Mouse (Mus musculus): ENCODE data around the gene Megf6.

The Megf6 gene

GRCm38 (mm10) chr4:154211459-154211858 is 40.9 kb downstream of the Megf6 start:
- DNase-seq (ENCODE audit: low read depth, low spot score): no peak

DNA sequence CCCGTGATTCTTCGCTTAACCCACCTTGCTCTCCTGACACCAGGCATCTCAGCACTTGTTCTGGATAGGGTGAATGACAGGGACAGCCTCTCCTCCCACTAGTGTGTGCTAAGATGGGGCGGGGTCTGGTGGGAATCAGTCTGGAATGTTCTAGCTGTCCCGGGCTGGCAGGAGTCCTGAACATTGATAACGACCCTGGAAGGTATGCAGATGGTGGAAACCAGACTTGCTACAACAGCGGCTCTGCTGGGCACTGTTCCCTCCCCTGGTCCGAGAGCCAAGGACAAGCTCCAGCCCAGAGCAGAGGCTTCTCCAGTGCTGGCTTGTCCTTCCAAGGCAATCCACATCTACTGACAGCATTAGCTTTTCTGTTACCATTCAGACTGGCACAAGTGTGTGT is 43.1 kb downstream of the Megf6 start:
- DNase-seq (ENCODE audit: low read depth, low spot score): no peak

- no peak for DNase-seq (ENCODE audit: low read depth, low spot score)
Observed at GRCm38 (mm10) chr4:154214075-154214474, 43.5 kb downstream of the Megf6 start.

- no peak for DNase-seq (ENCODE audit: low read depth, low spot score)
Observed at GRCm38 (mm10) chr4:154217711-154218350, 47.3 kb downstream of the Megf6 start.

DNA sequence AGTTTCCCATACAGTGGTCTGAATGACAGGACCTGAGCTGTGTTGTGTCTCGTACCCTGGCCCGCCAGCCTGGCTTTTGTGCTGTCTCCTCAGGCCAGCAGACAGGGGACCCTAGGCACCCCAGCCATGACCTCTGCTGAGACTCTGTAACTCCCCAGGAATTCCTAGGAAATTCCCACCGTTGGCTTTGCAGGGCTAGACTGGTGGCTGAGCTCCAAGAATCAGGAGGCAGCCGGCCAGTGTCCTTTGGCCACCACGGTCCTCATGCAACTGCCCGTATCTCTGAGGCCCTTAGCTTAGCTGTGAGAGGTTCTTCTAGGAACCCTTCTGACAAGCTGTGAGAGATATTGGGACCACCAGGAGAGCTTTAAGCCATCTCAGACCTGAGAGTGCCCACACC is 52.2 kb downstream of the Megf6 start:
- no peak for DNase-seq (ENCODE audit: low read depth, low spot score)

DNA sequence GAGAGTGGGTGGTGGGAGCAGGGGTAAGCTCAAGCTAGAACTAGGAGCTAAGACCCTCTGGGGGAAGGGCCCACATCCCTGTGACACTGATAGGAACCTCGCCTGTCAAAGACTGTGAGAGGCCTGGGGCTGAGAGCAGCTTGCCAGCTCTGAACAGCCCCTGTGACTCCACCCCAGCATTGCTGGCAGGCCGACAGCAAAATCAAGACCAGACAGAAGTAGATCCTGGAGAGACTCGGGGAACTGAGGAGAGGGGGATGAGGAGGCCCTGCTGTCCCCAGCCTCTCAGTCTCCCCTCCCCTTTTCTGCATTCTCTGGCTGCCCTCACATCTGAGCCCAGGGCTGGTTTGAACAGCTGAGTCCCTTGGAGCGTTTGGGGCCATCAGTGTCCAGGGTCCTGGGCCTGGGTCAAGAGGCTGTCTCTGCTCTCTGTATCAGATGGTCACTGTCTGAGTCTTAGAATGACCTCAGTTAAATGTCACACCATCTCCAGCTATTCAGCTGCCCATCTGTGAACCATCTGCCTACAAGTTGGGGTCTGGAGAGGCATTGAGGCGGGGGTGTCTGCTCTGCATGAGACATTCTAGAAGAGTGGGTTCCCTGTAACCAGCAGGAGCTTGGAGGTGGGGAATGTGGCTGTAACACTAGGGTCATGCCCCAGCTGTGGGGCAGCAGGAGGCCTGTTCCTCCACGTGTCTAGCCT is 53.9 kb downstream of the Megf6 start:
- DNase-seq (ENCODE audit: low read depth, low spot score): no peak

GRCm38 (mm10) chr4:154224970-154225309 is 54.4 kb downstream of the Megf6 start:
- no peak for DNase-seq (ENCODE audit: low read depth, low spot score)

GRCm38 (mm10) chr4:154226678-154227077 is 56.1 kb downstream of the Megf6 start:
- no peak for DNase-seq (ENCODE audit: low read depth, low spot score)

DNA sequence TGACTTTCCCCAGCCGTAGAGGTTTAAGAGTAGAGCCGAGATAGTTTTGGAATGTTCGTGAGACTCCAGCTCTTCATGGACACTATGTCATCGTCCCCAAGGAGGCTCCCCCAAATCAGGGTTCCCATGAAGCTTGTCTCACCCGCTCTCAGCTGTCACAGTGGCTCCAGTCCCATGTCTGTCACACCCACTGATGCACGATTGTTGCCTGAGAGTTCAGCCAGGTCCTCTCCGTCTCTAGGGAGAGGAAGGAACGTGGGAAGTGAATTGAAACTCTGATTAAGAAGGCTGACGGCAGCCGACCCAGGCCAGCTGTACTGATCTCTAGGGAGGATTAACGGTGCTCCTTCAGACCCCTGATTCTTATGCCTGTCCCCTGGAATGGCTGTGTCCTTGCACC is 57.8 kb downstream of the Megf6 start:
- DNase-seq (ENCODE audit: low read depth, low spot score): no peak

GRCm38 (mm10) chr4:154229569-154229968 is 59.0 kb downstream of the Megf6 start:
- no peak for DNase-seq (ENCODE audit: low read depth, low spot score)

GRCm38 (mm10) chr4:154231380-154231779 is 60.9 kb downstream of the Megf6 start:
- no peak for DNase-seq (ENCODE audit: low read depth, low spot score)

GRCm38 (mm10) chr4:154232295-154232694 is 61.8 kb downstream of the Megf6 start:
- DNase-seq (ENCODE audit: low read depth, low spot score): no peak

DNA sequence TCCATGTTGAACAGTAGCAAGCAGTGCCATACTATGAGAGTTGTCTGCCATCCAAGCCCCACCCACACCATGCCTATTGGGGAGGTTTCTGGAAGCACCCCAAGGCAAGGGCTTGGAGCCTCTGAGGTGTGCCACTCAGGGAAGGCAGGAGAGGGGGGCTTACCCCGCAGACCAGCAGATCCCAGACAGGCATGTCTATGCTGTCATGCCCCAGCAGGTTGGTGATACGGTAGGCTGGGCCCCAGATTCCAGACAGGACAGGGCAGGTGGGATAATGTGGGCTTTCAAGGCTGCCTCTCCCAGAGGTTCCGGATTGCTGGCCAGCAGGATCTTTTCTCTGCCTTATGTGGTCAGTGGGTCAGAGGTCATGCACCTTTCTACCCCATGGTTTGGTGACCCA is 65.5 kb downstream of the Megf6 start:
- no peak for DNase-seq (ENCODE audit: low read depth, low spot score)

DNA sequence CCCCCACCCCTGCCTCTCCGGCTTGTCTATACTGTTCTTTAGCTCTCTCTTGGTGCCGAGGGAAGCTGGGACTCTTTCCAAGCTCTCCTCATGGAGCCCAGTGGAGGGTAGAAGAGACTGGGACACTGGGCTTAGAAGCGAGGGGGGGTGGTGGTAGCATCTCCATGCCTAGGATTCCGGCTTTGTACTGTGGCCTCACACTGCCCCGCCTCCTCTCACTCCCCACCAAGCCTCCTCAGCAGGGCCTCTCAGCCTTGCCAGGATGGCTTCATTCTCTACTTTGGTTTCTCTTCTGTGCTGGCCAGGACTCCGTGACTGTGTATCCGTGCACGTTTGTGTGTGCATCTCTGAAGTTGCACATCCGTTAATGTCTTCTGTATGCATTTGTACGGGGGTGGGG is 66.4 kb downstream of the Megf6 start:
- no peak for DNase-seq (ENCODE audit: low read depth, low spot score)

- no peak for DNase-seq (ENCODE audit: low read depth, low spot score)
Observed at GRCm38 (mm10) chr4:154237306-154237705, 66.8 kb downstream of the Megf6 start.

DNA sequence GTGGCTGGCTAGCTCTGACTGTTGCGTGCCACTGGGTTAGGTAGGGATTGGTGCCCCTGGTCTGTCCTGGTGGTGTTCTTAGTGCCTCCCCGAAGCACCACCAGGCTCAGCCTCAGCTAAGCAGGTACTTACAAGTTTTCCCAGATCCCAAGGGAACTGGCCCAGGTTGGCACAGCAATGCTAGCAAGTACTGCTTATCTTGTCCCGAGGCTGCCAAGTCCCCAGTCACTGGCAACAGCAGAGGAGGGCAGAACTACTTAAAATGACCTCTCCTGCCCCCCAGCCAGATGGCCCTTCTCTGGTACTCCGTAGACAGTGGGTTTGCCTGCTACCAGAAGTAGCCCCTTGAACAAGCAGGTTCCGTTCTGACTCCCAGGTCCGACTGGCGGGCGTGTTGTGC is 68.7 kb downstream of the Megf6 start:
- no peak for DNase-seq (ENCODE audit: low read depth, low spot score)

GRCm38 (mm10) chr4:154240608-154241007 is 70.1 kb downstream of the Megf6 start:
- no peak for DNase-seq (ENCODE audit: low read depth, low spot score)

DNA sequence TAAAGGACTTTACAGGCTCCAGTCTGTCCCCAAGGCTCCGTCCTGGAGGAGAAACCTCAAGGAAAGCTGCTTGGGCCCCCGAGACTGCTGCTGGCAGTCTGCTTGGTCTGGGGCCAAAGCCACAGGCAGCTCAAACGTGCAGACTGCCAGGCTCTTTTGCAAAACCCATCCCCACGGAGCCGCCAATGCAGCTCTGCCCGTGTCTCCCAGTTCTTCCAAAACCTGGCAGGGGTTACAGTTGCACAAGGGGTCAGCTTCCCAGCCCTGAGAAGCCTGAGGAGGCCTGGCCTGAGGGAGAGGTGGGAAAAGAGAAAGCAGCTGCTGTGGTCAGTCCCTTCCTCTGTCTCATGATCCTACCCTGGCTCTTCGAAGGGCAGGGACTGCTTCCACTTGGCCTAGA is 74.8 kb downstream of the Megf6 start:
- DNase-seq (ENCODE audit: low read depth, low spot score): no peak

- DNase-seq (ENCODE audit: low read depth, low spot score): no peak
Observed at GRCm38 (mm10) chr4:154246115-154247040, 75.8 kb downstream of the Megf6 start.

DNA sequence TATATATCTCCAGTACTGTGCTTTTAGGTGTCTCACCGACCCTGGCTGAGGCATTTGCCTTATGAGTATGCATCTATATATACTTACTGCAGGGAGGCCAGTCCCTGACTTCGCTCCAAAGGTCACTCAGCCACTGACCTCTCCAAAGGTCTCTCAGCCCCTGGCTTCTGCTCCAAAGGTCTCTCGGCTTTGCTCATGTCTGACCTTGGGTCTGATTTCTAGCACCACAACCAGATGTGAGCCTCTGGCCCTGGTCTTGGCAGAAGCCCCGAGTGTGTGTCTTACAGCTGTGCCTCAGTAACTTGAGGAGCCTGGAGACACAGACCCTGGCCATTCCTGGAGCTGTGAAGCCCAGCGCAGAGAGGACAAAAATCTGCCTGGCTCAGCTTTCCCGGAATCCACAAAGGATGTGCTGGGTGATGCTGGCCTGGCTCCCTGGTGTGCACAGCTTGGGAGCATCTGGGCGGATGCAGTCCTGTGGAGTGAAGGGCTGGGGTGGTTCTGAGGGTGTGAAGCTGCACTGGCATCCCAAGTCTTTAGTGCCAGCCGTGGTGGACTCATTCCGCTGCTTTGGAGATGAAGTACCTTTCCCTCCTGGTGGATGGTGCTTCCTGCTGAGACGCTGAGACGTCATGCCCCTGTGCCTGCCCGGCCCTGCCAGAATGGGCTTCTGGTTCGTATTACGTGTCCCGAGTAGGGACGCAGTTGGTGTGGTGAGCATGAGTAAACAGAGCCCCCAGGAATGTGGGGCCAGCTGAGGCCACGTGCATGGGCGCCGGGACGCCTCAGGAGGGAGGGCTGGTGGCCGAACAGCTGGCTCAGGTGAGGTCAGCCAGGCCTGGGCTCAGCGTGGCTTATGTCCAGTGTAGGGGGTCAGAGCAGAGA is 76.9 kb downstream of the Megf6 start:
- DNase-seq (ENCODE audit: low read depth, low spot score): no peak

GRCm38 (mm10) chr4:154248092-154248805 is 77.7 kb downstream of the Megf6 start:
- DNase-seq (ENCODE audit: low read depth, low spot score): no peak
